Mouse (Mus musculus): ENCODE measurements around the gene Lrrn2.

The Lrrn2 gene

DNA sequence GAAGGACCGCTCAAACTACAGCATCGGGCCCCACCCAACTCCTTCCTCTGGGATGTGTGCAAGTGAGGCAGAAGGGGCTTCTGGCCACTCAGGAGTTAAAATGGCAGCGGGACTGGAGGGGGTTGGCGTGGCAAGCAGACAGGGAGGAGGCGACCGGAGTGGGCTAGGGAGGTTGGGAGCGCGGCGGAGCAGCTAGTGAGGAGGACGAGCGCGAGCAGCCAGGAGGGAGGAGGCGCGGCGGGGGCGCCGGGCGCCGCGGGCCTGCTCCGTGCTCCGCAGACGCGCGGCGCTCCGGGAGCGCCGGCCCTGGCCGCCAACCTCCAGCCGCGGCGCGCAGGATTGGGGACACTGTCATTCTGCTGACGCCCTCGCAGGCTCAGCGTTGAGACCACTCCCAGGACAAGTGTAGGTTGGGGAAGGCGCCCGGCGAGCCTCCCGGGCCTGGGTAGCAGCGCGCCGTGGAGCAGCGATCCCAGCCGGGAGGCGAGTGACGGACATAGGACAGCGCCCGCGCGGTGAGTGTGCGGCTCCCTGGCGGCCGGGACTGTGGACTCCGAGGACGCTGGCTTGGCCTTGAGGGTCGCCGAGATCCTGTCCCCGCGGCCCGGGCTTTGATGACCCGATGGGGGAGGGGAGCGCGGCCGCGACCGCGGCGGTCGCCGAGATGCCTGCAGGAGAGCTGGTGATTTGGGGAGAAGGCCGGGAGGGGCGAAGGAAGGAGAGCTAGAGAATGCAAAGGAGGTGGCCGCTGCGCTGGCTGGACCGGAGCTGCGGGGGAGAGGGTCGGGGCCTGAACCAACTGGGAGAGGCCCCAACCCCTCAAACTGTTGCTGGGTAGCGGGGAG is at the start of gene Lrrn2:
Lrrn2 (plus strand) TSS at position 113 of the 845 bp plus-strand sequence.
- DNase-seq: peak; percentile 67

GRCm38 (mm10) chr1:132831963-132832362 is 48.1 kb upstream of the Lrrn2 start:
- no peak for DNase-seq

GRCm38 (mm10) chr1:132834037-132834436 is 46.0 kb upstream of the Lrrn2 start:
- DNase-seq: no peak

DNA sequence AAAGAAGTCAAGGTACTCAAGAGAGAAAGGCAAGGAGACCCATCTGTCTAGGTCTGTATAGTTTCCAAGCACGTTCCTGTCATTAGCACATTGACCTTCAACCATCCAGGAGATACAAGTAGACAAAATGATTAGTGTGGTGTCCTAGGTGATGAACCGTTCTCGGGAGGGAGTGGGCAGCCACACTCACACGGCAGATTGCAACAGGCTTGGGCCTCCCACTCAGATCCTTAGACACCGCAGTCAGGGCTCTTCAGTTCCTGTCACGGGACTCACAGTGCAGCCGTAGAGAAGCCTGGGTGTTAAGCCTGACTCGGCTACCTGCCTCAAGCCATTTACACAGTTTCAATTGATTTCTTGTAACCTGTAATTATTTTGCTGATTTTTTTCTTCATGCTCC is 43.2 kb upstream of the Lrrn2 start:
- peak; percentile 49 for DNase-seq

GRCm38 (mm10) chr1:132837691-132838090 is 42.4 kb upstream of the Lrrn2 start:
- no peak for DNase-seq

GRCm38 (mm10) chr1:132838371-132838770 is 41.7 kb upstream of the Lrrn2 start:
- DNase-seq: no peak

- DNase-seq: no peak
Measured at GRCm38 (mm10) chr1:132843612-132844011, 36.5 kb upstream of the Lrrn2 start.

GRCm38 (mm10) chr1:132844088-132844804 is 35.8 kb upstream of the Lrrn2 start:
- peak; percentile 26 for DNase-seq

DNA sequence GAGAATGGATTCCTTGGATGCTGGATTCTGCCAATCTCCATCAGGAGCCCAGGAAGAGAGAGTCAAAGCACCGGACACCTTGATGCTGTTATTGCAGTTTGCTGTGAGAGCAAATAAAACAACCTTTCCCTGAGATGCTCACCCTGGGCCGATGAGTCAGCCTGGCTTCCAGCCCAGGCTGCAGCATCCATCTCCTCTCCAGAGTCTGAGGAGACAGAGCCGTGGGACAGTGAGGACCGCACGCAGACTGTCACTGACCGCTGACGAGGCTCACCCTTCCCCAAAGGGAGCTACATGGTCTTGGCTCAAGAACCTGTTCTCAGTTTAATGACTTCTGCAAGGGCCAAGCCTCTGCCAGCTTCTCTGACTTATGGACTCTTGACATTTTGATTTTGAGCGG is 34.3 kb upstream of the Lrrn2 start:
- no peak for DNase-seq

GRCm38 (mm10) chr1:132850809-132851208 is 29.3 kb upstream of the Lrrn2 start:
- DNase-seq: no peak

GRCm38 (mm10) chr1:132851296-132851695 is 28.8 kb upstream of the Lrrn2 start:
- no peak for DNase-seq

DNA sequence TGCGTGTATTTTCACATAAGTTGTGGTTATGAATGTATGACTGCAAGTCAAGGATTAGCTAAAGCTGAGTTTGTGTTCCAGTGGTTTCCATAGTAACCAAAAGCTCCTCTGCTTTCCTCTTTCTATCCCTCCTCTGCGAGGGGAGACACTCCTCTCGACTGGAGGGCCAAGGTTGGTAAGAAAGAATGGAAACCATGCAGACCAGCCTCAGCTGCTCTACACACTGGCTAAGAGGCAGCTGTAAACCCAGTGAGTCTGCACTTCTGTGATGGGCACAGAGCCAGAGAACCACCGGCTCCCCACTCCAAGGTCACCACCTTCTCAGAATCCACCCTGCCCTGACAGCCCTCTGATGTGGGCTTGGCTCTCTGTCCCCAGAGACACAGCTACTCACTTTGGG is 28.3 kb upstream of the Lrrn2 start:
- DNase-seq: no peak

DNA sequence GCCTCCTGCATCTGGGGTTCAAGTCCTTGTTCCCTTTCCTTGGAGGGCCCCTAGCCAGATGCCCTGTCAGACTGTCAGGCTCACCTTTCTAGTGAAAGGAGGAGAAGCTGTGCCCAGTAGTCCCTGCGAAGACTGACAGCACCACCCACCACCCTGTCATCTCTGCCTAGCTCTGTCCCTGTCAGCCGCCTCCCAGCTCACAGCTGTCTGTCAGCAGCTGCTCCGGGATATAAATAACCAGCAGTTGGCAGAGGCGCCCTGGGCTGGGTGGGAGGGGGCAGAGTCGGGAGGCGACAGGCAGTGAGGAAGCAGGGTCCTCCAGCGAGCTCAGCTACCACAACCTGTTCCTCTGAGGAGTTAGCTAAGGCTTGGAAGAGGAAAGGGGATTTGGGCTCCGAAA is 26.8 kb upstream of the Lrrn2 start:
- DNase-seq: peak; percentile 52

DNA sequence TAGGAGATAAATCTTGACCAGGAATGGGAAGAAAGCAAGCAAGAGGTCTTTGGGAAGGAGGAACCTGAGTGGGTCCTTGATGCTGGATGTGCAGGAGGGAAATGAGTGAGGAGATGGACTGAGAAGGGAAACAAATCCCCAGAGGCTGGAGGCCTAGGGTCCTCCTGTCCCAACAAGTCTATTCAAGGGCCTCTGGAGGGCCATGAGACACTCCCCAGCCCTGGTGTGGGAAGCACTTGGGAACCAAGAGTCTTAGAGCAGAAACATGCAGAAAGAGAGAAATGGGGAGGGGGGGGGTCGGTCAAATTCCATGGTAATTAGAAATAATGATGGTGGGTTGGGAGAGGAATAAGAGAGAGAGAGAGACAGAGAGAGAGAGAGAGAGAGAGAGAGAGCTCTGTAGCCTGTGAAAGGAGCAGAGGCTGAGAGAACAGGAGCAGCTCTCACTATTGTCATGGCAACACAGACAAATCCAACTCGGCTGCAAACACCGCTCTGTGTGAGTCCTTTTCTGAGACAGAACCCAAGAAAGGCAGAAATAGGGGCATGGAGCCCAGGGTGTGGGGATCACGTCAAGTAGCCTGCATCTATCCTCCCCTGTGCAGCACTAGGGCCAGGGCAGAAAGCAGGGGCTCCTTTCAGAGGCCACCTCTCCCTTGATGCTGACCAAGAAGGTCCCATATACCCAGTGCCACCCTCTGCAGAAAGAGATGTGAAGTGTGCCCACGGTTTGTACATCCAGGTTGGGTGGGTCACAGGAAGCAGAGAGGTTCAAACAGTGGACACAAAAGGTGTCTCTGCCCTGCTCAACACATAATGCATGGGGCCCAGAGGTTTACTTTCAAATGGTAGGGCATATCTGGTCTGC is 21.3 kb upstream of the Lrrn2 start:
- DNase-seq: peak; percentile 67

GRCm38 (mm10) chr1:132864220-132864619 is 15.9 kb upstream of the Lrrn2 start:
- DNase-seq: no peak

DNA sequence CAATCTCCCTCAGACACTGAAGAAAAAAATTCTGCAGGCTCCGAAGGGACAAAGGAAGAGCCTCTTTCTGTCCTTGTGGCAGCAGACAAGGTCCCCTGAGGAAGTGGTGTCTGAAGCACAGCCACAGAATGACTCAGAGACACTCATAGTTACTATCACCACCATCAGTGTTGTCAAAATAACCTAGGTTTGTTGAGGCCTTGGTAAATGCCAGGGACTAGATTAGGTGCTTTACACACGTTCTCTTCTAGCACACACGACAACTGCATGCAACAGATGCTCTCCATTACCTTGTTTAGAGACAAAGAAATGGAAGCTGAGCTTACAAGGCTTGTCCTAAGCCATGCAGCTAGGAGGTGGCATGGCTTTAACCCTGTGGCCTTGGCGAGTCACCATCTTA is 14.5 kb upstream of the Lrrn2 start:
- DNase-seq: no peak

GRCm38 (mm10) chr1:132870327-132870726 is 9.7 kb upstream of the Lrrn2 start:
- DNase-seq: no peak

DNA sequence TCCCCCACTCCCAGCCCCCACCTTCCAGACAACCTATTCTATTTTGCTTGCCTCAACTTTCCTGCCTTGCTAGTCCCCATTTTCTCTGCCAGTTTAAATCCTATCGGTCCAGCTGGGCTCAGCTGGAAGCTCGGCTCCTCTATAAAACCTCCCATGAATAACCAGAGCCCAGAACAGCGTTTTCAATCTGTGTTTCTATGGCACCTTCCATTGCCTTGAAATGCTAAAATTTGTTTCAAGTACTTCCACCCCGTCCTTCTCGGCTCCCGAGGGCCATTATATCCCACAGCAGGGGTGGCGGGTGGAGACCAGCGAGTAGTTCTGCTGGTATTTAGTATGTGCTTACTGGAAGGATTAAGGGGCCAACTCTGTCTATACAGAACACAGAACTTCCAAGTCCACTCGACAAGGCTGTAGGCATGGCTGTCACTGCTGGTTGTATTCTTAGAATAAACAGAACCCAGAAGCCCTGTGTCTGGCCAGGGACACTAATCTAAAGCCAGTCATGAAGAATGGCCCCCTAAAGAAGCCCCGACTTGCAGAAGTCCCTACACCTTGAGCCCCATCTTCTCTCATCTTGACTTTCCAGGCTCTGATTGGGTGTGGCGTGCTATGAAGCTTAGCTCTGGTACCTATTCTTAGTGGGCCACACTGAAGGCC is 992 bp upstream of the Lrrn2 start:
- no peak for DNase-seq

DNA sequence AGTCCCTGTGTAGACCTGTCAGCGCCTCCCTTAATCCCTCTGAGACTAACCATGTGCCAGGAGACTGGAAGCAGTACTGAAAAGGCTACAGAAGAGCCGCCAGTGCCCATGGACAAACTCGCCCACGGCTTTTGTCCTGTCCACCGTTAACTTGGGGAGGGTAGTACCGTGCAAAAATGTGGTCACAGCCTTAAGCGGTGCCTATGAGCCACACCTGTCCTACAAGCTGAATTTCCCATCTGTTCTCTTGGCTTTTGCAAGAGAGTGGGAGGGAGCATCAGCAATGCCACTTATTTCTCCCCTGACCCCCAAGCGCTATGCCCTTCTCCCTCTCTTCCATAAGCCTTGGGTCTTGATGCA is 292 bp upstream of the Lrrn2 start:
- DNase-seq: no peak

DNA sequence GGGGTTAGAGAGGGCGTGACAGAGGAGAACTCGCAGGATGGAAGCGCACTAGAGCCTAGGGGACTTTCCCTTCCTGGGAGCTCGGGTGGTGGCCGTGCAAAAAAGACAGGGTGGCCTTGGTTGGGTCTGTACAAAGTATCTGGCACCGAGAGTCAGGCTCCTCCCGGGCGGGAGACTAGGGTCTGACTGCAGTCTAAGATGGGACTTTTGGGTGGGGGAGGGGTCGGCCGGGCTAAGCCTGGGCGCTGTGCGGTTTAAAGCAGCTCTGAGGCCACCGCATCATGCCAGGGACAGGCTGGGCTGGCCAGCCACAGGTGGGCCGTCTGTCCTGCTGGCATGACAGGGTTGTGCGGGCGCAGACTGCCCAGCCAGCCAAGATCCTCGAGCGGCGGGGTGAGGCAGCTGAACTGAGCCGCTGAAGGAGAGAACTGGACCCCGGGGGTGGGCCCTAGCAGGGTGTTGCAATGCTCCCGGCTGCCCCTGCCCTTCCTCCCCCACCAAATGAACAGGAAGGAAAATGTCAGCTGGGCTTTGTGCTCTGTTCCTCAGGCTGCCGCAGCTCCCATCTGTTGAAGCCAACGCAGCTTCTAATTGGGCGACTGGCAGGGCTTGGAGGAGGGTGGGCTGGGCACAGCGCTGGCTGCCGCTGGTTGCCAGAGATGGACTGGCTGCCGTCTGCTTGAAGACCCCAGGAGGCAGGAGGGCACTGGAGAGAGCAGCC is 1.1 kb downstream of the Lrrn2 start:
- peak; percentile 80 for DNase-seq

DNA sequence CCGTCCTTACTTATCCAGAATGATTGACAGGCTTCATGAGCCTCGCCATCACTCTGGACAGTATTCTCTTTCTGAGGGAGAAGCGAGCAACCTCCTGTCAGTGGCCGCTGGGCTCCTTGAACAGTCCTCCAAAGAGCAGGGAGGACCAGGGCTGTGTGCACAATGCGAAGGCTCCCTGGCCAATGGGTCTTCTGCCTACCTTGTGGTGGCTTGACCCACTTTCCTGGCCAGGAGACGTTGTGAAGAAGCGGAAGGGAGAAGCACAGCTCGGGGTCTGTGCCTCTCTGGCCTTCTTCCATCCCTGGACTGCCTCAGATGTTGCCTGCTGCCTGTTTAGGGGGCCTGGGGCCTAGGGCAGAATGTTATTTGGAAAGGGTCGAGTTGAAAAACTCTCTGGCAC is 1.8 kb downstream of the Lrrn2 start:
- no peak for DNase-seq

- no peak for DNase-seq
Measured at GRCm38 (mm10) chr1:132885701-132886100, 5.6 kb downstream of the Lrrn2 start.

Data from layer of hippocampus, adult 9-11 months (tissue).